Comparison of ENCODE assay signal across 8 mouse cellular contexts in the genomic region with DNA sequence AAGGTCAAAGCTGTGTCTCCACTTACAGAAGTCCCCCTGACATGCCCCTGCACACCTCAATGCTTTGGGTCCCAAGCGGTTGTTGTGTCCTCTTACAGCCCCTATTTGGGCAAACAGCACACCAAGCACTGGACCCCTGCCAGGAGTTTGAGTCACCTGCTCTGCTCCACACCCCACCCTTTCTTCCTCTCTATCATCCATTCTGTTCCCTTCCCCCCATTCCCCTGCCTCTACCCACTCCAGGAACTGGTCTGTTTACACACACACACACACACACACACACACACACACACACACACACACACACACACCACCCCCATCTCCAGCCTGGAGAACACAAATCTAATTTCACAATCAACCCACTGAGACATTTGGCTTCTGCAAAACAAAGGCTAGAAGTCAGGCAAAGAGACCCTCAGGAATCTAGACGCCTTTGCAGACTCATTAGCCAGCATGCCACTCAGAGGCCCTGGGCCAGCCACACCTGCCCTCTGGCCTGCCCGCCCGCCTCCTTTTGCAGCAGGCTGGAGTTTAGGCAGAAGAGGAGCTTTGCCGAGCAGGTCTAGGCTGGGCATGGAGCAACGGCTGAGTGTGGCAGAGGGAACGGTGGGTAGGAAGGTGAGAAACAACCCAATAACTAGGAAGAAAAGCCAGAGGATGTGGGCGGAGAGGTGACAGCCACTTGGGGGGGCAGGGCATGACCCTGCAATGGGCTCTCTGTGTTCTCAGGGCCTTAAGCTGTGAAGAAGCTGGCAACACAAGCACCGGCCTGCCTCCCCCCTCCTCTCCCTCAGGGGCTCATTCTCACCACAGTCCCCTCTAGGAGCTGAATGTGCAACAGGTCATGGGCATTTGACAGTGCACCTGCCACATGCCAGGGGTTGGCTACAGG. TPM values are rescaled to one million over a fixed set of nuclear protein-coding genes. Genes with fewer than 3 reads are reported as not detected.
DNase-seq lines count a peak whose midpoint lies in the region; ATAC-seq and TF ChIP-seq lines count a peak whose summit lies in the region.

No protein-coding gene starts in this region.

- H3K27ac ChIP-seq in forebrain, embryonic 10.5 days = peak overlapping the region; percentile 37; the same call in 1 of the 2 replicates
- no peak overlapping the region for H3K27ac ChIP-seq in forebrain, postnatal 0 days (ENCODE audit: low read depth, low read length)
- no peak overlapping the region for H3K27ac ChIP-seq in midbrain, embryonic 13.5 days
- no peak overlapping the region for H3K27ac ChIP-seq in midbrain, embryonic 15.5 days
- no peak overlapping the region for H3K27ac ChIP-seq in hindbrain, embryonic 16.5 days (ENCODE audit: low read depth, low read length)
- peak overlapping the region; percentile 23; the same call in 1 of the 2 replicates for H3K27ac ChIP-seq in stomach, embryonic 15.5 days

- H3K4me2 ChIP-seq in forebrain, postnatal 0 days (ENCODE audit: low read depth) = no peak overlapping the region
- no peak overlapping the region for H3K4me2 ChIP-seq in midbrain, embryonic 13.5 days (replicated peaks)
- H3K4me2 ChIP-seq in midbrain, embryonic 15.5 days = no peak overlapping the region
- H3K4me2 ChIP-seq in hindbrain, embryonic 16.5 days (ENCODE audit: low read length) = no peak overlapping the region
- peak overlapping the region; percentile 1; the same call in 1 of the 2 replicates for H3K4me2 ChIP-seq in stomach, embryonic 15.5 days

- no peak overlapping the region for H3K9ac ChIP-seq in forebrain, postnatal 0 days
- peak overlapping the region; percentile 48; the same call in 1 of the 2 replicates for H3K9ac ChIP-seq in midbrain, embryonic 13.5 days (replicated peaks)
- H3K9ac ChIP-seq in midbrain, embryonic 15.5 days = no peak overlapping the region
- H3K9ac ChIP-seq in hindbrain, embryonic 16.5 days (ENCODE audit: low read depth, low read length) = 0 out of 2 replicates have a peak overlapping the region, but pooled peaks have one; percentile 8
- no peak overlapping the region for H3K9ac ChIP-seq in stomach, embryonic 15.5 days

- 77% methylated on average over 9 of the region's 9 CpGs for WGBS in forebrain, embryonic 10.5 days
- 67% methylated on average over 9 of the region's 9 CpGs for WGBS in forebrain, postnatal 0 days
- 73% methylated on average over 9 of the region's 9 CpGs for WGBS in midbrain, embryonic 13.5 days
- 73% methylated on average over 9 of the region's 9 CpGs for WGBS in midbrain, embryonic 15.5 days
- 68% methylated on average over 9 of the region's 9 CpGs for WGBS in hindbrain, embryonic 16.5 days
- WGBS in stomach, embryonic 15.5 days = 56% methylated on average over 9 of the region's 9 CpGs

- peaks cover 32% of the 10 kb centered on the region for H3K4me1 ChIP-seq in forebrain, embryonic 10.5 days
- H3K4me1 ChIP-seq in forebrain, postnatal 0 days (ENCODE audit: insufficient read depth) = no peaks in the 10 kb centered on the region
- peaks cover 39% of the 10 kb centered on the region for H3K4me1 ChIP-seq in midbrain, embryonic 13.5 days (replicated peaks)
- peaks cover 34% of the 10 kb centered on the region for H3K4me1 ChIP-seq in midbrain, embryonic 15.5 days
- peaks cover 14% of the 10 kb centered on the region for H3K4me1 ChIP-seq in hindbrain, embryonic 16.5 days (ENCODE audit: control insufficient read depth, insufficient read depth, low read depth, low read length)
- H3K4me1 ChIP-seq in stomach, embryonic 15.5 days = peaks cover 17% of the 10 kb centered on the region

- peaks cover 12% of the 10 kb centered on the region for H3K9me3 ChIP-seq in forebrain, embryonic 10.5 days
- no peaks in the 10 kb centered on the region for H3K9me3 ChIP-seq in forebrain, postnatal 0 days (ENCODE audit: low read length)
- H3K9me3 ChIP-seq in midbrain, embryonic 13.5 days = peaks cover 9% of the 10 kb centered on the region; the same call in 1 of the 2 replicates
- no peaks in the 10 kb centered on the region for H3K9me3 ChIP-seq in midbrain, embryonic 15.5 days
- H3K9me3 ChIP-seq in hindbrain, embryonic 16.5 days (ENCODE audit: control insufficient read depth, low read length) = peaks cover 5% of the 10 kb centered on the region
- H3K9me3 ChIP-seq in stomach, embryonic 15.5 days = 0 out of 2 replicates have a peak, but pooled peaks cover 4% of the 10 kb centered on the region

- peaks cover 91% of the 10 kb centered on the region for H3K36me3 ChIP-seq in forebrain, embryonic 10.5 days (replicated peaks)
- peaks cover 58% of the 10 kb centered on the region for H3K36me3 ChIP-seq in forebrain, postnatal 0 days (ENCODE audit: insufficient read depth)
- peaks cover 67% of the 10 kb centered on the region for H3K36me3 ChIP-seq in midbrain, embryonic 13.5 days
- H3K36me3 ChIP-seq in midbrain, embryonic 15.5 days (replicated peaks) = peaks cover 25% of the 10 kb centered on the region; the same call in 1 of the 2 replicates
- peaks cover 24% of the 10 kb centered on the region for H3K36me3 ChIP-seq in hindbrain, embryonic 16.5 days (ENCODE audit: control insufficient read depth, insufficient read depth, low read length)
- H3K36me3 ChIP-seq in stomach, embryonic 15.5 days = peaks cover 41% of the 10 kb centered on the region

- no peak for TF ChIP-seq CTCF in forebrain, postnatal 0 days (IDR thresholded peaks at IDR 0.05; ENCODE audit: low read depth)

- no peak for DNase-seq in forebrain, embryonic 10.5 days (ENCODE audit: extremely low spot score, low spot score)
- DNase-seq in forebrain, postnatal 0 days = no peak
- no peak for DNase-seq in ovary, postnatal 36 days (ENCODE audit: low spot score)
- DNase-seq in right cerebral cortex, adult 18-20 months = no peak

- no peak overlapping the region for H3K4me3 ChIP-seq in forebrain, embryonic 10.5 days
- no peak overlapping the region for H3K4me3 ChIP-seq in forebrain, postnatal 0 days (ENCODE audit: low read depth, low read length)
- H3K4me3 ChIP-seq in midbrain, embryonic 13.5 days (replicated peaks) = no peak overlapping the region
- no peak overlapping the region for H3K4me3 ChIP-seq in midbrain, embryonic 15.5 days
- H3K4me3 ChIP-seq in hindbrain, embryonic 16.5 days (ENCODE audit: low read length) = no peak overlapping the region
- no peak overlapping the region for H3K4me3 ChIP-seq in stomach, embryonic 15.5 days (replicated peaks)

- ATAC-seq in forebrain, postnatal 0 days = no peak
- no peak for ATAC-seq in midbrain, embryonic 13.5 days
- ATAC-seq in midbrain, embryonic 15.5 days (replicated peaks) = no peak
- no peak for ATAC-seq in hindbrain, embryonic 16.5 days
- ATAC-seq in stomach, embryonic 15.5 days (ENCODE audit: insufficient read depth, low FRiP score, low read depth) = peak; percentile 33; the same call in 1 of the 2 replicates

- H3K27me3 ChIP-seq in forebrain, embryonic 10.5 days (ENCODE audit: poor library complexity, severe bottlenecking) = no peaks in the 10 kb centered on the region
- no peaks in the 10 kb centered on the region for H3K27me3 ChIP-seq in forebrain, postnatal 0 days (ENCODE audit: insufficient read depth, low read length)
- no peaks in the 10 kb centered on the region for H3K27me3 ChIP-seq in midbrain, embryonic 13.5 days
- no peaks in the 10 kb centered on the region for H3K27me3 ChIP-seq in midbrain, embryonic 15.5 days (replicated peaks)
- H3K27me3 ChIP-seq in hindbrain, embryonic 16.5 days (replicated peaks; ENCODE audit: control insufficient read depth, insufficient read depth, low read length) = no peaks in the 10 kb centered on the region
- no peaks in the 10 kb centered on the region for H3K27me3 ChIP-seq in stomach, embryonic 15.5 days (replicated peaks)

RNA-seq across cellular contexts. Expression of gene Selenon, which starts 4.9 kb away (rescaled TPM):
- polyA plus RNA-seq in forebrain, embryonic 10.5 days (2016; fragmentation: Nextera tagmentation; extraction: Ambion mirVana) = 8.3 and 9.3 TPM in 2 replicates
- 17.1 and 17.9 TPM in 2 replicates for total RNA-seq in forebrain, postnatal 0 days (2014; rRNA removed)
- 11.8 and 13.4 TPM in 2 replicates for polyA plus RNA-seq in forebrain, postnatal 0 days (2015; fragmentation: Nextera tagmentation; extraction: Ambion mirVana)
- 11.1 and 11.5 TPM in 2 replicates for polyA plus RNA-seq in midbrain, embryonic 13.5 days (2015; fragmentation: Nextera tagmentation; extraction: Ambion mirVana)
- 28.3 and 35.6 TPM in 2 replicates for polyA plus RNA-seq in midbrain, embryonic 15.5 days (2015; fragmentation: Nextera tagmentation; extraction: Ambion mirVana)
- polyA plus RNA-seq in hindbrain, embryonic 16.5 days (2015; fragmentation: Nextera tagmentation; extraction: Ambion mirVana) = 6.7 and 7.0 TPM in 2 replicates
- polyA plus RNA-seq in stomach, embryonic 15.5 days (2015; fragmentation: Nextera tagmentation; extraction: Ambion mirVana) = 33.0 and 37.8 TPM in 2 replicates

RNA-seq across cellular contexts. Expression of gene Mtfr1l, which starts 11.9 kb away (rescaled TPM):
- polyA plus RNA-seq in forebrain, embryonic 10.5 days (2016; fragmentation: Nextera tagmentation; extraction: Ambion mirVana) = 113 and 115 TPM in 2 replicates
- total RNA-seq in forebrain, postnatal 0 days (2014; rRNA removed) = 116 and 119 TPM in 2 replicates
- 191 and 194 TPM in 2 replicates for polyA plus RNA-seq in forebrain, postnatal 0 days (2015; fragmentation: Nextera tagmentation; extraction: Ambion mirVana)
- 149 and 155 TPM in 2 replicates for polyA plus RNA-seq in midbrain, embryonic 13.5 days (2015; fragmentation: Nextera tagmentation; extraction: Ambion mirVana)
- polyA plus RNA-seq in midbrain, embryonic 15.5 days (2015; fragmentation: Nextera tagmentation; extraction: Ambion mirVana) = 164 and 173 TPM in 2 replicates
- 176 and 182 TPM in 2 replicates for polyA plus RNA-seq in hindbrain, embryonic 16.5 days (2015; fragmentation: Nextera tagmentation; extraction: Ambion mirVana)
- polyA plus RNA-seq in stomach, embryonic 15.5 days (2015; fragmentation: Nextera tagmentation; extraction: Ambion mirVana) = 92.1 and 101 TPM in 2 replicates

RNA-seq across cellular contexts. Expression of gene Aunip, which starts 36.3 kb away (rescaled TPM):
- polyA plus RNA-seq in forebrain, embryonic 10.5 days (2016; fragmentation: Nextera tagmentation; extraction: Ambion mirVana) = 30.3 and 32.8 TPM in 2 replicates
- total RNA-seq in forebrain, postnatal 0 days (2014; rRNA removed) = 1.2 and 1.8 TPM in 2 replicates
- 1.1 and 1.3 TPM in 2 replicates for polyA plus RNA-seq in forebrain, postnatal 0 days (2015; fragmentation: Nextera tagmentation; extraction: Ambion mirVana)
- polyA plus RNA-seq in midbrain, embryonic 13.5 days (2015; fragmentation: Nextera tagmentation; extraction: Ambion mirVana) = 3.9 and 4.4 TPM in 2 replicates
- polyA plus RNA-seq in midbrain, embryonic 15.5 days (2015; fragmentation: Nextera tagmentation; extraction: Ambion mirVana) = 1.3 and 1.9 TPM in 2 replicates
- polyA plus RNA-seq in hindbrain, embryonic 16.5 days (2015; fragmentation: Nextera tagmentation; extraction: Ambion mirVana) = 2.4 and 2.9 TPM in 2 replicates
- polyA plus RNA-seq in stomach, embryonic 15.5 days (2015; fragmentation: Nextera tagmentation; extraction: Ambion mirVana) = 12.7 and 14.0 TPM in 2 replicates

RNA-seq across cellular contexts. Expression of gene Paqr7, which starts 50.6 kb away (rescaled TPM):
- polyA plus RNA-seq in forebrain, embryonic 10.5 days (2016; fragmentation: Nextera tagmentation; extraction: Ambion mirVana) = 2.7 and 3.1 TPM in 2 replicates
- total RNA-seq in forebrain, postnatal 0 days (2014; rRNA removed) = 33.9 and 36.6 TPM in 2 replicates
- polyA plus RNA-seq in forebrain, postnatal 0 days (2015; fragmentation: Nextera tagmentation; extraction: Ambion mirVana) = 21.3 and 28.1 TPM in 2 replicates
- 10.8 and 12.8 TPM in 2 replicates for polyA plus RNA-seq in midbrain, embryonic 13.5 days (2015; fragmentation: Nextera tagmentation; extraction: Ambion mirVana)
- 22.6 and 24.7 TPM in 2 replicates for polyA plus RNA-seq in midbrain, embryonic 15.5 days (2015; fragmentation: Nextera tagmentation; extraction: Ambion mirVana)
- polyA plus RNA-seq in hindbrain, embryonic 16.5 days (2015; fragmentation: Nextera tagmentation; extraction: Ambion mirVana) = 40.5 and 46.7 TPM in 2 replicates
- polyA plus RNA-seq in stomach, embryonic 15.5 days (2015; fragmentation: Nextera tagmentation; extraction: Ambion mirVana) = 6.4 and 6.7 TPM in 2 replicates

Comparison
In these comparisons a context has a peak if more than half of its experiments do, and no peak if none do; other contexts are left out.
1. H3K27ac ChIP-seq: peak in forebrain, embryonic 10.5 days (single experiment) and stomach, embryonic 15.5 days (single experiment); none in forebrain, postnatal 0 days (single experiment), midbrain, embryonic 13.5 days (single experiment), midbrain, embryonic 15.5 days (single experiment) and hindbrain, embryonic 16.5 days (single experiment).
2. H3K9ac ChIP-seq: peak in midbrain, embryonic 13.5 days (single experiment) and hindbrain, embryonic 16.5 days (single experiment); none in forebrain, postnatal 0 days (single experiment), midbrain, embryonic 15.5 days (single experiment) and stomach, embryonic 15.5 days (single experiment).